Mouse (Mus musculus): ENCODE measurements around the gene Mrgprb4. TPM values are rescaled to one million over a fixed set of nuclear protein-coding genes. Genes with fewer than 3 reads are reported as not detected.

The Mrgprb4 gene
- not detected in 2 replicates for polyA plus RNA-seq (2015; fragmentation: Nextera tagmentation; extraction: Ambion mirVana)

DNA sequence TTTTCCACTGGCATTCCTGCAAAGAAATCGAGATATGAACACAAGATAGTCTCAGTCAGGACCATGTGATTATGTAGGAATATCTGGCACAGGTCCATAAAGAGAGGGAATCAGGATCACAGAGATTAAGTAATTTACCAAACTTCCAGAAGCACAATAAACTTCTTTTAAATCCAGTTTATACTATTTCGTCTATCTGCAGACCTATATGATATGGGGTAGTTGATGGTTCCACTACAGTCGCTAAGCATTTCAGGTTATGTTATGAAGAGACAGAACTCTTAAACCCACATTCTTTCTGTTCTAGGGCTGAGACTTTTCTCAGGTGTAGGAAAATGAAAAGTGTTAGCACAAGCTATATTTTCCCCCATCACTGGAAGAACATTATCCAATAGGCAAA is at the start of gene Mrgprb4:
Gene Mrgprb4 (minus strand): TSS at position 101 of the 400 bp plus-strand sequence.
- Histone ChIP-seq H3K4me3 (replicated peaks) (no peak within 1 kb of the TSS), H3K4me2 (replicated peaks) (no peak within 1 kb of the TSS), H3K27ac (no peak within 1 kb of the TSS), H3K36me3 (no peaks in the 10 kb centered on the region), H3K9ac (no peak within 1 kb of the TSS), H3K27me3 (replicated peaks) (no peaks in the 10 kb centered on the region), H3K4me1 (replicated peaks) (no peaks in the 10 kb centered on the region), H3K9me3 (no peaks in the 10 kb centered on the region)
- WGBS = 81% methylated on average over 3 of the region's 3 CpGs
- no peak for ATAC-seq

DNA sequence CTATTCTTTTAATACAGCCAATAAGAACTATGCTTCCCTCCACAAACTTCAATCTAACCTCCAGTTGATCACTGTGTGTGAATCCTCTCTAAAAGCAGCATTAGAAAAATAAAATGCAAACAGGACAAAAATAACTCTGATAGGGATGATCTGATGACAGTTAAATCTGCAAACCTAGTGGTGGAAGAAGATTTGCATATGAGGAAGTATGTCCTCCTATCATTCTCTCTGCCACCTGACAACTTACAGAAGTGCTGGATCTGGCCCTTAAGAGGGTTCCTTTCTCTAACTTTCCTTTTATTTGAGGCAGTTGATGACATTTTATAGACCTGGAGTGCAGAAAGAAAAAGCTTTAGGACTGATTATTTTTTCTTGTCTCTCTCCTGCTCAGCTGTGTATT is 27.0 kb upstream of the Mrgprb4 start:
- Histone ChIP-seq H3K36me3 (no peaks in the 10 kb centered on the region), H3K27me3 (replicated peaks) (no peaks in the 10 kb centered on the region), H3K4me3 (replicated peaks) (no peak overlapping the region), H3K4me1 (replicated peaks) (no peaks in the 10 kb centered on the region), H3K27ac (no peak overlapping the region), H3K9me3 (no peaks in the 10 kb centered on the region), H3K9ac (no peak overlapping the region), H3K4me2 (replicated peaks) (no peak overlapping the region)
- ATAC-seq = no peak

DNA sequence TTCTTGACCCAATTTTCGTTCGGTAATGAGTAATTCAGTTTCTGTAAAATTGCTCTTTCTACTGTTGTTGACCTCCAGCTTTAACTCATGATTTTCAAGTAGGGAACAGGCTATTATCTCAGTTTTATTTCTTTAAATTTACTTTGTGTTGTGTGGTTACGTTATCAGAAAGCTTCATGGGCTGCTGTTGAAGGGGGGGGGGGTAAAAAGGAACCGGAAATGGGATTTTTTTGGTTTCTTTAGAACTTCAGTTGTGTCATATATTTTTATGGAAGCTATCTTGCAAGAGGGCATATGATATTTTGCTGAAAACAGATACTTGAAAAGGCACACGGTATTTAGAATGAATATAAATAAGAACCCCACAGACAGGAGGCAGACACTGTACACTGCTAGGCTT is 26.0 kb upstream of the Mrgprb4 start:
- H3K4me1 ChIP-seq (replicated peaks) = no peaks in the 10 kb centered on the region
- no peaks in the 10 kb centered on the region for H3K36me3 ChIP-seq
- no peak overlapping the region for H3K4me3 ChIP-seq (replicated peaks)
- ATAC-seq = no peak
- no peak overlapping the region for H3K27ac ChIP-seq
- H3K9ac ChIP-seq = no peak overlapping the region
- WGBS = 70% methylated on average over 5 of the region's 5 CpGs
- H3K27me3 ChIP-seq (replicated peaks) = no peaks in the 10 kb centered on the region
- H3K9me3 ChIP-seq = no peaks in the 10 kb centered on the region
- H3K4me2 ChIP-seq (replicated peaks) = no peak overlapping the region

DNA sequence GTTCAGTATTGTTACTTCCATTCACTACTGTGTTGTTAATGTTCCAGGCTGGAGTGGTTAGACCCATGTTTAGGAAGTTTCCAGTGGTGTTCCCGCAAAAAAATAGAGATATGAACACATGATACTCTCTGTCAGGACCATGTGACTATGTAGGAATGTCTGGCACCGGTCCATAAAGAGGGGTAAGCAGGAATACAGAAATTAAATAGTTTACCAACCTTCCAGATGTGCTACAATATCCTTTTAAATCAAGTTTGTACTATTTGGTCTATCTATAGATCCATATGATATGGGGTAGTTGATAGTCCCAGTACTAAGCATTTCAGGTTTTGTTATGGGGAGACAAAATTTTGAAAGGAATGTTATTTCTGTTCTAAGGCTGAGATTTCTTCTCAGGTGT is 30.2 kb downstream of the Mrgprb4 start, which contains the start of gene Mrgprb5:
Gene Mrgprb5 (minus strand): TSS at position 101 of the 400 bp plus-strand sequence.
- Histone ChIP-seq H3K27ac (no peak within 1 kb of the TSS), H3K36me3 (no peaks in the 10 kb centered on the region), H3K9me3 (no peaks in the 10 kb centered on the region), H3K9ac (no peak within 1 kb of the TSS), H3K4me3 (replicated peaks) (no peak within 1 kb of the TSS), H3K27me3 (replicated peaks) (no peaks in the 10 kb centered on the region), H3K4me2 (replicated peaks) (no peak within 1 kb of the TSS), H3K4me1 (replicated peaks) (no peaks in the 10 kb centered on the region)
- WGBS = 79% methylated on average over 2 of the region's 2 CpGs
- ATAC-seq = no peak

DNA sequence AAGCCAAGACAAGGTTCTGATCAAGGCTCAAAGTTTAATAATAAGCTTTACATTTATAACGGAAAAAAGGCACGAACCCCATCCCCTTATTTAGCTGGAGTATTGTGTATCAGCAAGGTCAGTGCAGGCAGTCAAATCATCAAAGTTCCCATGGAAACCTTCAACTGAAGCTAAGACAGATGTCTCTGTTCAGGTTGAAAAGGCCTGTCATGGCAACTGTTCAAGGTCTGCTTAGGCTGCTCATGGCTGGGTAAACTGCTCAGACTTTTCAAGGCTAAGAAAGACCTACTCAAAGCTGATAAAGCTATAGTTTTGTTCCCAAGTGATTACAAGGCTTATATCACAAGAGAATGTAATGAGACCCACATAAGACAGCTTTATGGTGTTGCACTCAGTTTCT is 31.6 kb downstream of the Mrgprb4 start:
- Histone ChIP-seq H3K9ac (no peak overlapping the region), H3K9me3 (no peaks in the 10 kb centered on the region), H3K4me3 (replicated peaks) (no peak overlapping the region), H3K27me3 (replicated peaks) (no peaks in the 10 kb centered on the region), H3K4me2 (replicated peaks) (no peak overlapping the region), H3K27ac (no peak overlapping the region), H3K4me1 (replicated peaks) (no peaks in the 10 kb centered on the region), H3K36me3 (no peaks in the 10 kb centered on the region)
- WGBS = 79% methylated on average over 2 of the region's 2 CpGs
- ATAC-seq = no peak

Other genes starting within 250 kb of the Mrgprb4 start
- gene Mrgpra4, start 217.2 kb downstream of the Mrgprb4 start, polyA plus RNA-seq (2015; fragmentation: Nextera tagmentation; extraction: Ambion mirVana) = not detected in 2 replicates
- not detected in 2 replicates for gene Mrgprx1, start 171.7 kb downstream of the Mrgprb4 start, polyA plus RNA-seq (2015; fragmentation: Nextera tagmentation; extraction: Ambion mirVana)
- gene Mrgprb5, start 30.3 kb downstream of the Mrgprb4 start, polyA plus RNA-seq (2015; fragmentation: Nextera tagmentation; extraction: Ambion mirVana) = not detected in 2 replicates
- not detected in 2 replicates for gene Mrgprb8, start 189.2 kb upstream of the Mrgprb4 start, polyA plus RNA-seq (2015; fragmentation: Nextera tagmentation; extraction: Ambion mirVana)

Measured in intestine, embryonic 15.5 days (tissue).